Mouse (Mus musculus): ENCODE measurements around the gene Gm28102. TPM values are rescaled to one million over a fixed set of nuclear protein-coding genes. Genes with fewer than 3 reads are reported as not detected.
"Not testable (repeated sequence)": the region's sequence is repeated elsewhere in the genome, so short reads cannot be mapped to it uniquely, and the experiment has no call there.

The Gm28102 gene
- polyA plus RNA-seq (2015; fragmentation: Nextera tagmentation; extraction: Ambion mirVana) = not detected in 2 replicates

- WGBS = 83% methylated on average over 1 of the region's 7 CpGs
- not testable (repeated sequence) for H3K27ac ChIP-seq; H3K4me2 ChIP-seq; H3K4me3 ChIP-seq (replicated peaks); H3K36me3 ChIP-seq; H3K9ac ChIP-seq; ATAC-seq (ENCODE audit: insufficient read depth, low FRiP score, low read depth); H3K27me3 ChIP-seq (replicated peaks); H3K9me3 ChIP-seq; H3K4me1 ChIP-seq
Measured at GRCm38 (mm10) chrY:88053015-88053414, at the start of gene Gm28102. Gene Gm28102, plus strand, starts transcription at chrY:88053315.
